ENCODE assay signal across 9 mouse cellular contexts in the genomic region with DNA sequence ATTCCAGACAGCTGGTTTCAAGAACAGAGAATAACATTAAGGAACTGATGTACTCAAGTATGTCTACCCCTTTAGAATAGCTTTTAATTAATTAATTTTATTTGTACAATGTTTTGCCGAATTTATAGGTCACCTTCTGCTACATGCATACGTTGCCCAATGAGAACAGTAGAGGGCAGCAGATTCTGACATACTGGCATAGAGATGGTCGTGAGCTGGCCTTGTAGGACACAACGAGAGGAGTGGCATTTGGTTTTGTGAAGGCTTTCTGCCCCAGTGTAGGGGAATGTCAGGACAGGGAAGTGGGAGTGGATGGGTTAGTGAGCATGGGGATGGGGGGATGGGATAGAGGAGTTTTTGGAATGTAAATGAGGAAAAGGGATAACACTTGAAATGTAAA. TPM values are rescaled to one million over a fixed set of nuclear protein-coding genes. Genes with fewer than 3 reads are reported as not detected.
DNase-seq lines count a peak whose midpoint lies in the region; ATAC-seq and TF ChIP-seq lines count a peak whose summit lies in the region.
"Had no signal": no experiment of that assay in that cellular context is flagged by ENCODE, and none has a peak within 500 bp of the region (broad histone marks: within the 10 kb centered on the region; RNA-seq: fewer than 3 reads in every experiment).

No protein-coding gene starts in this region.

- no peak for TF ChIP-seq EP300 in liver, postnatal 0 days (IDR thresholded peaks at IDR 0.05; ENCODE audit: low read depth)

- H3K4me2 ChIP-seq in forebrain, embryonic 11.5 days (ENCODE audit: low read depth, low read length, severe bottlenecking) = no peak overlapping the region
- no peak overlapping the region for H3K4me2 ChIP-seq in forebrain, embryonic 16.5 days (ENCODE audit: low read length)
- no peak overlapping the region for H3K4me2 ChIP-seq in liver, postnatal 0 days (ENCODE audit: low read depth, low read length)
- no peak overlapping the region for H3K4me2 ChIP-seq in liver, embryonic 12.5 days

- H3K4me3 ChIP-seq in forebrain, embryonic 11.5 days (ENCODE audit: low read depth, low read length) = no peak overlapping the region
- H3K4me3 ChIP-seq in forebrain, embryonic 16.5 days (replicated peaks; ENCODE audit: low read length) = no peak overlapping the region
- no peak overlapping the region for H3K4me3 ChIP-seq in liver, postnatal 0 days (ENCODE audit: low read depth, low read length)
- no peak overlapping the region for H3K4me3 ChIP-seq in liver, embryonic 12.5 days

- H3K9ac ChIP-seq in forebrain, embryonic 11.5 days (ENCODE audit: low read length) = no peak overlapping the region
- no peak overlapping the region for H3K9ac ChIP-seq in forebrain, embryonic 16.5 days (replicated peaks; ENCODE audit: low read depth, low read length)
- no peak overlapping the region for H3K9ac ChIP-seq in liver, postnatal 0 days (replicated peaks)
- no peak overlapping the region for H3K9ac ChIP-seq in liver, embryonic 12.5 days
- H3K9ac ChIP-seq: liver, embryonic 14.5 days had no signal

- 0 out of 2 replicates have a peak, but pooled peaks have one; percentile 51 for ATAC-seq in forebrain, embryonic 11.5 days (replicated peaks; ENCODE audit: low FRiP score)
- no peak for ATAC-seq in forebrain, embryonic 16.5 days
- ATAC-seq in liver, postnatal 0 days = no peak
- ATAC-seq in liver, embryonic 12.5 days = no peak

- peak; percentile 37 for TF ChIP-seq CTCF in liver, postnatal 0 days (IDR thresholded peaks at IDR 0.05; ENCODE audit: low read depth)

- no peaks in the 10 kb centered on the region for H3K4me1 ChIP-seq in forebrain, embryonic 11.5 days (replicated peaks; ENCODE audit: control insufficient read depth, insufficient read depth, low read length)
- H3K4me1 ChIP-seq in forebrain, embryonic 16.5 days (replicated peaks; ENCODE audit: control insufficient read depth, insufficient read depth, low read length) = no peaks in the 10 kb centered on the region
- H3K4me1 ChIP-seq in liver, postnatal 0 days (ENCODE audit: insufficient read depth) = no peaks in the 10 kb centered on the region
- H3K4me1 ChIP-seq in liver, embryonic 12.5 days = no peaks in the 10 kb centered on the region

- no peaks in the 10 kb centered on the region for H3K36me3 ChIP-seq in forebrain, embryonic 11.5 days (ENCODE audit: control insufficient read depth, insufficient read depth, low read length)
- no peaks in the 10 kb centered on the region for H3K36me3 ChIP-seq in forebrain, embryonic 16.5 days (ENCODE audit: control insufficient read depth, insufficient read depth)
- H3K36me3 ChIP-seq in liver, postnatal 0 days (replicated peaks; ENCODE audit: insufficient read depth, low read length) = no peaks in the 10 kb centered on the region
- no peaks in the 10 kb centered on the region for H3K36me3 ChIP-seq in liver, embryonic 12.5 days

- no peak for DNase-seq in forebrain, embryonic 11.5 days (ENCODE audit: low spot score)
- no peak for DNase-seq in liver, postnatal 0 days
- peak; percentile 65 to 83 for DNase-seq in cerebellum, postnatal 25 days
- peak; percentile 19 to 39 for DNase-seq in layer of hippocampus, postnatal 14 days (ENCODE audit: low spot score in 2 of 2)
- no peak for DNase-seq in urinary bladder, postnatal 4 days (ENCODE audit: low spot score in 2 of 2)
- no peak for DNase-seq in spleen, adult 18-20 months

- 13% methylated on average over 4 of the region's 4 CpGs for WGBS in forebrain, embryonic 11.5 days
- WGBS in forebrain, embryonic 16.5 days = 7% methylated on average over 4 of the region's 4 CpGs
- 14% methylated on average over 4 of the region's 4 CpGs for WGBS in liver, postnatal 0 days (ENCODE audit: insufficient replicate concordance)
- 16% methylated on average over 4 of the region's 4 CpGs for WGBS in liver, embryonic 12.5 days (ENCODE audit: insufficient replicate concordance)

- H3K27ac ChIP-seq in forebrain, embryonic 11.5 days (ENCODE audit: low read depth, low read length) = no peak overlapping the region
- no peak overlapping the region for H3K27ac ChIP-seq in forebrain, embryonic 16.5 days (ENCODE audit: low read length)
- H3K27ac ChIP-seq in liver, postnatal 0 days (ENCODE audit: low read depth) = no peak overlapping the region
- H3K27ac ChIP-seq in liver, embryonic 12.5 days = no peak overlapping the region
- H3K27ac ChIP-seq: liver, embryonic 14.5 days had no signal

- no peaks in the 10 kb centered on the region for H3K27me3 ChIP-seq in forebrain, embryonic 11.5 days (ENCODE audit: control insufficient read depth, insufficient read depth, low read length)
- no peaks in the 10 kb centered on the region for H3K27me3 ChIP-seq in forebrain, embryonic 16.5 days (replicated peaks; ENCODE audit: control insufficient read depth, insufficient read depth, low read length)
- H3K27me3 ChIP-seq in liver, postnatal 0 days (ENCODE audit: insufficient read depth, low read length) = no peaks in the 10 kb centered on the region
- H3K27me3 ChIP-seq in liver, embryonic 12.5 days (replicated peaks) = no peaks in the 10 kb centered on the region

- H3K9me3 ChIP-seq in forebrain, embryonic 11.5 days (ENCODE audit: control insufficient read depth, low read length) = no peaks in the 10 kb centered on the region
- no peaks in the 10 kb centered on the region for H3K9me3 ChIP-seq in forebrain, embryonic 16.5 days (ENCODE audit: control insufficient read depth, low read length)
- H3K9me3 ChIP-seq in liver, postnatal 0 days (ENCODE audit: low read length) = no peaks in the 10 kb centered on the region
- no peaks in the 10 kb centered on the region for H3K9me3 ChIP-seq in liver, embryonic 12.5 days (replicated peaks)

RNA-seq across cellular contexts. Expression of gene Armh4, which starts 18.3 kb away (rescaled TPM):
- 22.6 and 26.5 TPM in 2 replicates for polyA plus RNA-seq in forebrain, embryonic 11.5 days (2014; fragmentation: Nextera tagmentation; extraction: Ambion mirVana)
- 15.5 and 17.8 TPM in 2 replicates for polyA plus RNA-seq in forebrain, embryonic 16.5 days (2015; fragmentation: Nextera tagmentation; extraction: Ambion mirVana)
- 0.18 and 0.32 TPM in 2 replicates for polyA plus RNA-seq in liver, postnatal 0 days (2015; fragmentation: Nextera tagmentation; extraction: Ambion mirVana)
- 2.2 and 3.9 TPM in 2 replicates for polyA plus RNA-seq in liver, embryonic 12.5 days (2016; fragmentation: Nextera tagmentation; extraction: Ambion mirVana)
- 10 to 100 TPM; 33.4 to 33.9 TPM for total RNA-seq in layer of hippocampus, postnatal 14 days (2021)

Comparison
In these comparisons a context has a peak if more than half of its experiments do, and no peak if none do; other contexts are left out.
1. DNase-seq: peak in cerebellum, postnatal 25 days (2 of 2) and layer of hippocampus, postnatal 14 days (2 of 2); none in forebrain, embryonic 11.5 days (single experiment), liver, postnatal 0 days (single experiment), urinary bladder, postnatal 4 days (0 of 2) and spleen, adult 18-20 months (0 of 2).